Mouse (Mus musculus): ENCODE measurements around the gene Selenov. TPM values are rescaled to one million over a fixed set of nuclear protein-coding genes. Genes with fewer than 3 reads are reported as not detected.
"Not testable (repeated sequence)": the region's sequence is repeated elsewhere in the genome, so short reads cannot be mapped to it uniquely, and the experiment has no call there.

Gene Selenov
- polyA plus RNA-seq, 1 experiment from 2014 or later, result 0.17 TPM

GRCm38 (mm10) chr7:28262861-28263260 is 28.1 kb downstream of the Selenov start:
- no peak overlapping the region for H3K9ac ChIP-seq
- no peaks in the 10 kb centered on the region for H3K27me3 ChIP-seq
- H3K4me3 ChIP-seq, result no peak overlapping the region
- 45% methylated on average over 5 of the region's 5 CpGs for WGBS
- no peak for ATAC-seq (ENCODE audit: insufficient number of reproducible peaks, insufficient read depth, low FRiP score, low TSS enrichment, low read depth)
- no peaks in the 10 kb centered on the region for H3K9me3 ChIP-seq
- H3K27ac ChIP-seq, result no peak overlapping the region
- H3K4me1 ChIP-seq, result no peaks in the 10 kb centered on the region
- H3K4me2 ChIP-seq, result no peak overlapping the region
- H3K36me3 ChIP-seq, result no peaks in the 10 kb centered on the region

DNA sequence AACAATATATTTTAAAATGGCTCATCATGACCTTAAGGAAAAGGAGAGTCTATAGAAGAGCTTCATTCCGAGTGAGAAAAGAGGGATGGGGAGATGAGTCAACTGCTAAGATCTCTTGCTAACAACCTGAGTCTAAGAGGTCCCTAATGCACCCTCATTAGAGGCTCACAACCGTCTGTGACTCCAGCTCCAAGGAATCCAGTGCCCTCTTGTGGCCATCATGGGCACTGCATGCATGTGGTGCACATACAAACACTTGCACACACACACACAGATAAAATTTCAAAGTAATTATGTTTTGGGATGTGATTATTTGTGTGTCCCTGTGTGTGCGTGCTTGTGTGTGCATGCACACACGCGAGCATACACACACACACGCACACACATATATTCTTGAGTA is 35.5 kb downstream of the Selenov start:
- no peak for ATAC-seq (ENCODE audit: insufficient number of reproducible peaks, insufficient read depth, low FRiP score, low TSS enrichment, low read depth)
- Histone ChIP-seq H3K4me1 (no peaks in the 10 kb centered on the region), H3K36me3 (no peaks in the 10 kb centered on the region)

GRCm38 (mm10) chr7:28254591-28254990 is 36.4 kb downstream of the Selenov start:
- Histone ChIP-seq H3K9me3 (peaks cover 2% of the 10 kb centered on the region; the same call in 1 of the 2 replicates), H3K4me2 (no peak overlapping the region), H3K4me1 (no peaks in the 10 kb centered on the region), H3K4me3 (no peak overlapping the region), H3K27ac (no peak overlapping the region), H3K9ac (no peak overlapping the region), H3K27me3 (no peaks in the 10 kb centered on the region), H3K36me3 (no peaks in the 10 kb centered on the region)
- ATAC-seq (ENCODE audit: insufficient number of reproducible peaks, insufficient read depth, low FRiP score, low TSS enrichment, low read depth), result no peak
- WGBS, result 92% methylated on average over 6 of the region's 6 CpGs

More for the DNA sequence above, 35.5 kb downstream of the Selenov start:
- Histone ChIP-seq H3K9me3 (peaks cover 2% of the 10 kb centered on the region; the same call in 1 of the 2 replicates), H3K27me3 (no peaks in the 10 kb centered on the region), H3K9ac (no peak overlapping the region), H3K27ac (no peak overlapping the region), H3K4me3 (no peak overlapping the region), H3K4me2 (no peak overlapping the region)
- WGBS, result 84% methylated on average over 6 of the region's 6 CpGs

DNA sequence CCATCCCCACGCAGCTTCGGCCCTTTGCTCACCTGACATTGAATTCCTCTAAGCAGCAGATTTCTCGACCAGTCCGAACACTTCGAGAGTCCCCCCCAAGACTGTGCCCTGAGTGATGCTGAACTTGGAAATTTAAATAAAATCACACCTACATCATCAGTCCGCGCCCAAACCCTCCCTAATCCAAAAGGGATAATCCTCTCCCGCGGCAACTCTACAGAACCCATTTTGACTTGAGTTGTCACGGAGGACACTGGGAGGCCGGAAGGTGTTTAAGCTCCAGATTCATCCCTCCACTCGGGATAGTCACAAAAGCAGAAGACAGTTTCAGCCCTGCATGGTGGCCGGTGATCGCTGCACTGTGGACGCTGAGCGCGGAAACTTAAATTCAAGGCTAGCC is 39.0 kb downstream of the Selenov start:
- no peak overlapping the region for H3K4me3 ChIP-seq
- ATAC-seq (ENCODE audit: insufficient number of reproducible peaks, insufficient read depth, low FRiP score, low TSS enrichment, low read depth), result no peak
- H3K9me3 ChIP-seq, result peaks cover 2% of the 10 kb centered on the region; the same call in 1 of the 2 replicates
- no peak overlapping the region for H3K4me2 ChIP-seq
- no peaks in the 10 kb centered on the region for H3K4me1 ChIP-seq
- no peak overlapping the region for H3K9ac ChIP-seq
- no peaks in the 10 kb centered on the region for H3K27me3 ChIP-seq
- no peak overlapping the region for H3K27ac ChIP-seq
- 90% methylated on average over 17 of the region's 17 CpGs for WGBS
- H3K36me3 ChIP-seq, result no peaks in the 10 kb centered on the region

- H3K9ac ChIP-seq, result no peak overlapping the region
- 70% methylated on average over 3 of the region's 3 CpGs for WGBS
- no peaks in the 10 kb centered on the region for H3K27me3 ChIP-seq
- no peak overlapping the region for H3K4me3 ChIP-seq
- no peaks in the 10 kb centered on the region for H3K9me3 ChIP-seq
- H3K4me1 ChIP-seq, result no peaks in the 10 kb centered on the region
- no peak overlapping the region for H3K4me2 ChIP-seq
- H3K27ac ChIP-seq, result no peak overlapping the region
- no peak for ATAC-seq (ENCODE audit: insufficient number of reproducible peaks, insufficient read depth, low FRiP score, low TSS enrichment, low read depth)
- H3K36me3 ChIP-seq, result no peaks in the 10 kb centered on the region
Observed at GRCm38 (mm10) chr7:28248957-28249356, 42.0 kb downstream of the Selenov start.

DNA sequence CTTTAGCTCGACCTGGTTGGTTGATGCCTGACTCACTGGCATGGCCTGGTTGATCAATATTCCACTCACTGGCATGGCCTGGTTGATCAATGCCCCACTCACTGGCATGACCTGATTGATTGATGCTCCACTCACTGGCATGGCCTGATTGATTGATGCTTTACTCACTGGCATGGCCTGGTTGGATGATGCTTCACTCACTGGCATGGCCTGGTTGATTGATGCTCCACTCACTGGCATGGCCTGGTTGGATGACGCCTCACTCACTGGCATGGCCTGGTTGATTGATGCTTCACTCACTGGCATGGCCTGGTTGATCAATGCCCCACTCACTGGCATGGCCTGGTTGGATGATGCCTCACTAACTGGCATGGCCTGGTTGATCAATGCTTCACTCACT is 47.0 kb downstream of the Selenov start:
- H3K4me1 ChIP-seq; H3K4me3 ChIP-seq; H3K27ac ChIP-seq; H3K9me3 ChIP-seq; H3K36me3 ChIP-seq; H3K27me3 ChIP-seq; ATAC-seq (ENCODE audit: insufficient number of reproducible peaks, insufficient read depth, low FRiP score, low TSS enrichment, low read depth); H3K9ac ChIP-seq; H3K4me2 ChIP-seq: not testable (repeated sequence)
- 61% methylated on average over 2 of the region's 2 CpGs for whole genome bisulfite sequencing

Other genes with a start within 250 kb of the Selenov start
- gene Psmc4, start 241.1 kb downstream of the Selenov start, polyA plus RNA-seq (2015; fragmentation: Nextera tagmentation; extraction: Ambion mirVana), result 313 and 356 TPM in 2 replicates
- gene Fcgbp, start 219.9 kb downstream of the Selenov start, polyA plus RNA-seq (2015; fragmentation: Nextera tagmentation; extraction: Ambion mirVana), result 1.5 and 5.8 TPM in 2 replicates
- gene 9530053A07Rik, start 161.7 kb downstream of the Selenov start, polyA plus RNA-seq (2015; fragmentation: Nextera tagmentation; extraction: Ambion mirVana), result 0.03 TPM in 2 replicates
- gene Fbl, start 121.5 kb downstream of the Selenov start, polyA plus RNA-seq (2015; fragmentation: Nextera tagmentation; extraction: Ambion mirVana), result 140 and 167 TPM in 2 replicates
- gene Dyrk1b, start 111.7 kb downstream of the Selenov start, polyA plus RNA-seq (2015; fragmentation: Nextera tagmentation; extraction: Ambion mirVana), result 14.8 and 14.9 TPM in 2 replicates
- gene Eid2, start 23.3 kb downstream of the Selenov start, polyA plus RNA-seq (2015; fragmentation: Nextera tagmentation; extraction: Ambion mirVana), result 3.6 TPM in 2 replicates
- 19.7 TPM in 2 replicates for gene Eid2b, start 13.4 kb downstream of the Selenov start, polyA plus RNA-seq (2015; fragmentation: Nextera tagmentation; extraction: Ambion mirVana)
- 1.0 and 1.2 TPM in 2 replicates for gene Dll3, start 11.1 kb upstream of the Selenov start, polyA plus RNA-seq (2015; fragmentation: Nextera tagmentation; extraction: Ambion mirVana)
- 133 and 134 TPM in 2 replicates for gene Timm50, start 20.9 kb upstream of the Selenov start, polyA plus RNA-seq (2015; fragmentation: Nextera tagmentation; extraction: Ambion mirVana)
- gene Supt5, start 47.6 kb upstream of the Selenov start, polyA plus RNA-seq (2015; fragmentation: Nextera tagmentation; extraction: Ambion mirVana), result 88.3 and 93.4 TPM in 2 replicates
- 1,032 and 1,091 TPM in 2 replicates for gene Rps16, start 59.5 kb upstream of the Selenov start, polyA plus RNA-seq (2015; fragmentation: Nextera tagmentation; extraction: Ambion mirVana)
- 102 and 109 TPM in 2 replicates for gene Plekhg2, start 81.4 kb upstream of the Selenov start, polyA plus RNA-seq (2015; fragmentation: Nextera tagmentation; extraction: Ambion mirVana)
- gene Zfp36, start 89.1 kb upstream of the Selenov start, polyA plus RNA-seq (2015; fragmentation: Nextera tagmentation; extraction: Ambion mirVana), result 9.7 and 11.0 TPM in 2 replicates
- 40.5 and 53.5 TPM in 2 replicates for gene Med29, start 101.5 kb upstream of the Selenov start, polyA plus RNA-seq (2015; fragmentation: Nextera tagmentation; extraction: Ambion mirVana)
- gene Paf1, start 101.8 kb upstream of the Selenov start, polyA plus RNA-seq (2015; fragmentation: Nextera tagmentation; extraction: Ambion mirVana), result 80.5 and 89.6 TPM in 2 replicates
- 9.9 and 13.4 TPM in 2 replicates for gene Gmfg, start 146.3 kb upstream of the Selenov start, polyA plus RNA-seq (2015; fragmentation: Nextera tagmentation; extraction: Ambion mirVana)
- 5.3 and 7.6 TPM in 2 replicates for gene Lrfn1, start 160.8 kb upstream of the Selenov start, polyA plus RNA-seq (2015; fragmentation: Nextera tagmentation; extraction: Ambion mirVana)
- gene Ifnl2, start 219.3 kb upstream of the Selenov start, polyA plus RNA-seq (2015; fragmentation: Nextera tagmentation; extraction: Ambion mirVana), result not detected in 2 replicates
- not detected in 2 replicates for gene Ifnl3, start 231.7 kb upstream of the Selenov start, polyA plus RNA-seq (2015; fragmentation: Nextera tagmentation; extraction: Ambion mirVana)
- gene Sycn, start 249.7 kb upstream of the Selenov start, polyA plus RNA-seq (2015; fragmentation: Nextera tagmentation; extraction: Ambion mirVana), result not detected in 2 replicates